ENCODE assay signal across 13 mouse cellular contexts in the genomic region with DNA sequence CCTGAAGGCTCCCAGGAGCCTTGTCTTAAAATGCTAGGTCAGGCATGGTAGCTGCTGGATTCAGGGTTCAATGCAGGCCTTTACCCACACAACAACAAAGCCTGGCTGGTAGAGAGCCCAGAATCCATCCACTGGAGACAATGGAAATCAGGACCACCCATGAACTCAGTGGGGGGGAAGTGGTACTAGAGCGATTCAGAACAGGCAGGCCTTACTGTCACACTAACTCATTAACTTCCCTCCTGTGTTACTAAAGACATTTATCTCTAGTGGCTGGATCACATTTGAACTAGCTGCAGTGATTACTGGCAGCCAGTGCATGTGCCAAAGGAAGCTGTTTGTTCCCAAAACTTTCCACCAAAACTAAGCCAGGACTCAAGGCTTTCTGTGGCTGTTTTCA. TPM values are rescaled to one million over a fixed set of nuclear protein-coding genes. Genes with fewer than 3 reads are reported as not detected.
DNase-seq lines count a peak whose midpoint lies in the region; ATAC-seq and TF ChIP-seq lines count a peak whose summit lies in the region.
"Had no signal": no experiment of that assay in that cellular context is flagged by ENCODE, and none has a peak within 500 bp of the region (broad histone marks: within the 10 kb centered on the region; RNA-seq: fewer than 3 reads in every experiment).

No protein-coding gene starts in this region.

- H3K27ac ChIP-seq in forebrain, embryonic 14.5 days (ENCODE audit: low read depth, low read length) = no peak overlapping the region
- no peak overlapping the region for H3K27ac ChIP-seq in forebrain, embryonic 11.5 days (ENCODE audit: low read depth, low read length)
- H3K27ac ChIP-seq in hindbrain, postnatal 0 days = no peak overlapping the region
- no peak overlapping the region for H3K27ac ChIP-seq in hindbrain, embryonic 12.5 days
- no peak overlapping the region for H3K27ac ChIP-seq in limb, embryonic 10.5 days
- H3K27ac ChIP-seq: hindbrain, embryonic 10.5 days had no signal

- H3K9ac ChIP-seq in forebrain, embryonic 14.5 days (ENCODE audit: low read length) = no peak overlapping the region
- no peak overlapping the region for H3K9ac ChIP-seq in forebrain, embryonic 11.5 days (ENCODE audit: low read length)
- H3K9ac ChIP-seq in hindbrain, postnatal 0 days (replicated peaks; ENCODE audit: low read length) = no peak overlapping the region
- no peak overlapping the region for H3K9ac ChIP-seq in hindbrain, embryonic 12.5 days
- H3K9ac ChIP-seq: liver, postnatal 0 days had no signal

- 0% methylated on average over 1 of the region's 1 CpGs for WGBS in forebrain, embryonic 14.5 days
- 7% methylated on average over 1 of the region's 1 CpGs for WGBS in forebrain, embryonic 11.5 days
- WGBS in hindbrain, postnatal 0 days = 0% methylated on average over 1 of the region's 1 CpGs
- 13% methylated on average over 1 of the region's 1 CpGs for WGBS in hindbrain, embryonic 12.5 days
- 80% methylated on average over 1 of the region's 1 CpGs for WGBS in limb, embryonic 10.5 days

- H3K4me3 ChIP-seq in forebrain, embryonic 14.5 days (ENCODE audit: low read depth, low read length) = no peak overlapping the region
- H3K4me3 ChIP-seq in forebrain, embryonic 11.5 days (ENCODE audit: low read depth, low read length) = no peak overlapping the region
- no peak overlapping the region for H3K4me3 ChIP-seq in hindbrain, postnatal 0 days (ENCODE audit: low read length)
- H3K4me3 ChIP-seq in hindbrain, embryonic 12.5 days = no peak overlapping the region
- no peak overlapping the region for H3K4me3 ChIP-seq in limb, embryonic 10.5 days
- H3K4me3 ChIP-seq: hindbrain, embryonic 10.5 days had no signal

- peak; percentile 59 for DNase-seq in forebrain, embryonic 14.5 days (ENCODE audit: low spot score)
- DNase-seq in forebrain, embryonic 11.5 days (ENCODE audit: low spot score) = no peak
- DNase-seq in hindbrain, postnatal 0 days (ENCODE audit: low spot score) = peak; percentile 51
- peak; percentile 33 to 46 for DNase-seq in right cerebral cortex, postnatal 10 days (ENCODE audit: low spot score in 2 of 2)
- no peak for DNase-seq in right cerebral cortex, adult 18-20 months
- DNase-seq in limb, embryonic 10.5 days (ENCODE audit: low spot score) = no peak
- DNase-seq: cerebellum, adult 2 months; liver, postnatal 0 days; lung, postnatal 36 days had no signal

- no peaks in the 10 kb centered on the region for H3K9me3 ChIP-seq in forebrain, embryonic 14.5 days (replicated peaks; ENCODE audit: control insufficient read depth, low read length)
- no peaks in the 10 kb centered on the region for H3K9me3 ChIP-seq in forebrain, embryonic 11.5 days (ENCODE audit: control insufficient read depth, low read length)
- no peaks in the 10 kb centered on the region for H3K9me3 ChIP-seq in hindbrain, postnatal 0 days (ENCODE audit: low read length)
- no peaks in the 10 kb centered on the region for H3K9me3 ChIP-seq in hindbrain, embryonic 12.5 days (replicated peaks)
- H3K9me3 ChIP-seq in limb, embryonic 10.5 days (replicated peaks) = no peaks in the 10 kb centered on the region
- H3K9me3 ChIP-seq: hindbrain, embryonic 10.5 days had no signal

- H3K4me1 ChIP-seq in forebrain, embryonic 14.5 days (ENCODE audit: control insufficient read depth, insufficient read depth, low read length) = no peaks in the 10 kb centered on the region; the same call in 1 of the 2 replicates
- no peaks in the 10 kb centered on the region for H3K4me1 ChIP-seq in forebrain, embryonic 11.5 days (replicated peaks; ENCODE audit: control insufficient read depth, insufficient read depth, low read length)
- no peaks in the 10 kb centered on the region for H3K4me1 ChIP-seq in hindbrain, postnatal 0 days (ENCODE audit: insufficient read depth, low read length)
- no peaks in the 10 kb centered on the region for H3K4me1 ChIP-seq in hindbrain, embryonic 12.5 days
- H3K4me1 ChIP-seq in limb, embryonic 10.5 days = no peaks in the 10 kb centered on the region

- H3K4me2 ChIP-seq in forebrain, embryonic 14.5 days (ENCODE audit: low read length) = no peak overlapping the region
- H3K4me2 ChIP-seq in forebrain, embryonic 11.5 days (ENCODE audit: low read depth, low read length, severe bottlenecking) = no peak overlapping the region
- H3K4me2 ChIP-seq in hindbrain, postnatal 0 days (ENCODE audit: low read depth, low read length) = no peak overlapping the region
- no peak overlapping the region for H3K4me2 ChIP-seq in hindbrain, embryonic 12.5 days (replicated peaks)

- peak; percentile 58; the same call in 1 of the 2 replicates for ATAC-seq in forebrain, embryonic 14.5 days
- ATAC-seq in forebrain, embryonic 11.5 days (replicated peaks; ENCODE audit: low FRiP score) = no peak
- 0 out of 2 replicates have a peak, but pooled peaks have one; percentile 24 for ATAC-seq in hindbrain, postnatal 0 days
- ATAC-seq in hindbrain, embryonic 12.5 days (ENCODE audit: low FRiP score) = no peak
- ATAC-seq in megakaryocyte-erythroid progenitor cell, adult 5-6 weeks (replicated peaks; ENCODE audit: low FRiP score, low TSS enrichment, poor library complexity, severe bottlenecking) = no peak
- ATAC-seq: liver, postnatal 0 days had no signal

- H3K27me3 ChIP-seq in forebrain, embryonic 14.5 days (replicated peaks; ENCODE audit: control insufficient read depth, insufficient read depth, low read length) = no peaks in the 10 kb centered on the region
- H3K27me3 ChIP-seq in forebrain, embryonic 11.5 days (ENCODE audit: control insufficient read depth, insufficient read depth, low read length) = no peaks in the 10 kb centered on the region
- H3K27me3 ChIP-seq in hindbrain, postnatal 0 days (ENCODE audit: insufficient read depth, low read length) = no peaks in the 10 kb centered on the region
- H3K27me3 ChIP-seq in hindbrain, embryonic 12.5 days = no peaks in the 10 kb centered on the region
- H3K27me3 ChIP-seq in limb, embryonic 10.5 days (ENCODE audit: low read depth, poor library complexity, severe bottlenecking) = no peaks in the 10 kb centered on the region

- H3K36me3 ChIP-seq in forebrain, embryonic 14.5 days (ENCODE audit: control insufficient read depth, insufficient read depth, low read length) = no peaks in the 10 kb centered on the region
- H3K36me3 ChIP-seq in forebrain, embryonic 11.5 days (ENCODE audit: control insufficient read depth, insufficient read depth, low read length) = no peaks in the 10 kb centered on the region
- no peaks in the 10 kb centered on the region for H3K36me3 ChIP-seq in hindbrain, postnatal 0 days (ENCODE audit: insufficient read depth, low read length)
- H3K36me3 ChIP-seq in hindbrain, embryonic 12.5 days = no peaks in the 10 kb centered on the region
- no peaks in the 10 kb centered on the region for H3K36me3 ChIP-seq in limb, embryonic 10.5 days
- H3K36me3 ChIP-seq: hindbrain, embryonic 10.5 days had no signal

- TF ChIP-seq CTCF in hindbrain, postnatal 0 days (IDR thresholded peaks at IDR 0.05; ENCODE audit: low read depth) = no peak

RNA-seq across cellular contexts. Expression of gene Klhl31, which starts 13.4 kb away (rescaled TPM):
- polyA plus RNA-seq in forebrain, embryonic 14.5 days (2014; fragmentation: Nextera tagmentation; extraction: Ambion mirVana) = 0.05 TPM in 2 replicates
- 0.24 and 0.29 TPM in 2 replicates for polyA plus RNA-seq in forebrain, embryonic 11.5 days (2014; fragmentation: Nextera tagmentation; extraction: Ambion mirVana)
- total RNA-seq in hindbrain, postnatal 0 days (2014; rRNA removed) = 0.05 and 0.36 TPM in 2 replicates
- 0.14 and 0.20 TPM in 2 replicates for polyA plus RNA-seq in hindbrain, postnatal 0 days (2015; fragmentation: Nextera tagmentation; extraction: Ambion mirVana)
- 0.94 and 2.5 TPM in 2 replicates for polyA plus RNA-seq in hindbrain, embryonic 12.5 days (2016; fragmentation: Nextera tagmentation; extraction: Ambion mirVana)
- total RNA-seq in megakaryocyte-erythroid progenitor cell, adult 5-6 weeks (2014; fragmentation: Nextera tagmentation) = not detected in 2 replicates
- not detected in 2 replicates for total RNA-seq in megakaryocyte-erythroid progenitor cell, adult 5-6 weeks (2017)
- 0.16 and 0.61 TPM in 2 replicates for polyA plus RNA-seq in limb, embryonic 10.5 days (2016; fragmentation: Nextera tagmentation; extraction: Ambion mirVana)
- total RNA-seq: monocyte, adult 5-6 weeks had no signal

Comparison
In these comparisons a context has a peak if more than half of its experiments do, and no peak if none do; other contexts are left out.
1. ATAC-seq: peak in forebrain, embryonic 14.5 days (single experiment) and hindbrain, postnatal 0 days (single experiment); none in forebrain, embryonic 11.5 days (single experiment), hindbrain, embryonic 12.5 days (single experiment) and megakaryocyte-erythroid progenitor cell, adult 5-6 weeks (single experiment).
2. DNase-seq: peak in forebrain, embryonic 14.5 days (single experiment), hindbrain, postnatal 0 days (single experiment) and right cerebral cortex, postnatal 10 days (2 of 2); none in forebrain, embryonic 11.5 days (single experiment), right cerebral cortex, adult 18-20 months (single experiment) and limb, embryonic 10.5 days (single experiment).